Mouse (Mus musculus) heart, adult 2 months (tissue): ENCODE measurements around the gene Tmem125. TPM values are rescaled to one million over a fixed set of nuclear protein-coding genes. Genes with fewer than 3 reads are reported as not detected.

ENCODE experiments used
- DNase-seq, 2 experiments: peaks; one replicate each; pipeline ENCODE4 v3.0.0; 2021
- H3K27ac ChIP-seq: fragments of 200-600 bp; 2 replicates; pipeline ENCODE4 v1.8.1; 2022
- H3K27me3 ChIP-seq: fragments of 200-500 bp; 2 replicates; pipeline ENCODE4 v1.6.1; 2012; ENCODE audit warnings: mild to moderate bottlenecking, low read length, inconsistent platforms, mixed read lengths; ENCODE audit not compliant: control insufficient read depth, insufficient read depth
- H3K36me3 ChIP-seq: fragments of 200-500 bp; 2 replicates; pipeline ENCODE4 v1.6.1; 2012; ENCODE audit warnings: low read length, inconsistent platforms; ENCODE audit not compliant: control insufficient read depth, insufficient read depth
- H3K4me1 ChIP-seq: fragments of 200-500 bp; 2 replicates; pipeline ENCODE4 v1.6.1; 2011; ENCODE audit warnings: low read length; ENCODE audit not compliant: control insufficient read depth, insufficient read depth
- H3K4me3 ChIP-seq: fragments of 200-600 bp; 2 replicates; pipeline ENCODE4 v1.8.1; 2022
- H3K79me2 ChIP-seq: fragments of 200-500 bp; replicated peaks from 2 replicates; pipeline ENCODE4 v1.6.1; 2012; ENCODE audit warnings: mild to moderate bottlenecking, inconsistent platforms, low read length, moderate library complexity, mixed read lengths; ENCODE audit not compliant: control insufficient read depth, insufficient read depth
- H3K9ac ChIP-seq: fragments of 200-500 bp; 2 replicates; pipeline ENCODE4 v1.6.1; 2012; ENCODE audit warnings: low read depth, mild to moderate bottlenecking, control low read depth, inconsistent platforms, low read length, mixed read lengths
- CTCF ChIP-seq: fragments of 200-600 bp; IDR thresholded peaks from 2 replicates; pipeline ENCODE4 v1.8.1; 2022; ENCODE audit warnings: antibody characterized with exemption, mild to moderate bottlenecking, moderate library complexity
- EP300 ChIP-seq: fragments of 200-500 bp; IDR thresholded peaks from 2 replicates; pipeline ENCODE4 v1.6.1; 2011; ENCODE audit warnings: low read depth, low read length, control low read depth; ENCODE audit not compliant: insufficient read depth
- POLR2A ChIP-seq: fragments of 200-500 bp; IDR thresholded peaks from 2 replicates; pipeline ENCODE4 v1.6.1; 2011; ENCODE audit warnings: mild to moderate bottlenecking, low read depth, low read length, control low read depth; ENCODE audit not compliant: insufficient read depth
- whole genome bisulfite sequencing: fragments of 180-500 bp; shearing (Covaris S2); methylation state at CpG from one replicate; pipeline ENCODE4 v1.1.7; 2018; 5-methylcytosine and 5-hydroxymethylcytosine counted together
- intact Hi-C: fragments of 180-260 bp; cut with DNase I; formaldehyde crosslinking; loops from one replicate; pipeline ENCODE4 v1.15.1; 2025
- polyA plus RNA-seq: library from polyadenylated mRNA; depleted of rRNA; stranded (reverse); fragments of >200 nt; gene quantifications from 2 replicates; pipeline ENCODE4 v1.2.3, GENCODE M21; 2012
- total RNA-seq, 2 experiments: library from RNA; stranded (reverse); gene quantifications; 2 replicates each; pipeline ENCODE4 v1.2.3; 2021

Tmem125 gene
- total and polyA plus RNA-seq, 3 experiments = 0.70 TPM; not detected in 2

- TF ChIP-seq EP300 (no peak), CTCF (no peak), POLR2A (no peak)
- 64% methylated on average over 5 of the region's 5 CpGs for WGBS
- Histone ChIP-seq H3K27me3 (no peaks in the 10 kb centered on the region), H3K4me1 (no peaks in the 10 kb centered on the region), H3K9ac (no peak overlapping the region), H3K79me2 (no peaks in the 10 kb centered on the region), H3K36me3 (no peaks in the 10 kb centered on the region), H3K4me3 (no peak overlapping the region), H3K27ac (no peak overlapping the region)
- intact Hi-C loops = no loop called here
- no peak for DNase-seq
Measured at GRCm38 (mm10) chr4:118532663-118533062, 11.2 kb downstream of the Tmem125 start.

DNA sequence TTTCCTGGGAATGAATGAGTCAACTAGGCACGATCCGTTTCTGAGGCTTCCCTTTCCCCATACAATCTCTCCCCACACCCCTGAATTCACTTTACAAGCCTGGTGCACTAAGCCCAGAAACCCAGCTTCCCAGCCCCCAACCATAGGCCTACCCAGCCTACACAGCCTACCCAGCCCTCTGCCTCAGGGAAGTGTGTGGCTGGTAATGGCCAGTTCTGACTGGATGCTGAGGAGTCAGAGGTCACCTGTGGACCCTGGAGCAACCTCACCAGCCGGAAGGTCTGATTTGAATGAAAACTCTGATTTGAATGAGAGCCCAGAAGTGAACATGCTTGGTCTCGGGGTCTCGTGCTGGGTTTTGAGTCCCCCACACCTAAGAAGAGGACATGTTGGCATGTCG, 16.1 kb downstream of the Tmem125 start:
- 79% methylated on average over 6 of the region's 6 CpGs for WGBS
- Histone ChIP-seq H3K9ac (no peak overlapping the region), H3K27me3 (no peaks in the 10 kb centered on the region), H3K36me3 (no peaks in the 10 kb centered on the region), H3K4me3 (no peak overlapping the region), H3K27ac (no peak overlapping the region), H3K79me2 (no peaks in the 10 kb centered on the region), H3K4me1 (no peaks in the 10 kb centered on the region)
- intact Hi-C loops = no loop called here
- TF ChIP-seq POLR2A = no peak
- DNase-seq = no peak

GRCm38 (mm10) chr4:118527335-118527681, 16.5 kb downstream of the Tmem125 start:
- 51% methylated on average over 5 of the region's 5 CpGs for WGBS

GRCm38 (mm10) chr4:118526408-118527334, 17.2 kb downstream of the Tmem125 start, which contains the start of gene 2610528J11Rik:
TSS of gene 2610528J11Rik (plus strand) at chr4:118526999.
- no peaks in the 10 kb centered on the region for H3K36me3 ChIP-seq
- no peaks in the 10 kb centered on the region for H3K27me3 ChIP-seq
- TF ChIP-seq EP300 = no peak
- TF ChIP-seq CTCF = no peak
- no peak for TF ChIP-seq POLR2A
- no peak within 1 kb of the TSS for H3K27ac ChIP-seq
- intact Hi-C loops = no loop called here
- no peak within 1 kb of the TSS for H3K4me3 ChIP-seq
- WGBS = 42% methylated on average over 17 of the region's 17 CpGs
- no peaks in the 10 kb centered on the region for H3K4me1 ChIP-seq
- no peak within 1 kb of the TSS for H3K9ac ChIP-seq
- DNase-seq = no peak
- no peaks in the 10 kb centered on the region for H3K79me2 ChIP-seq

More at GRCm38 (mm10) chr4:118527335-118527681, 16.5 kb downstream of the Tmem125 start:
- Histone ChIP-seq H3K36me3 (no peaks in the 10 kb centered on the region), H3K27ac (no peak overlapping the region), H3K4me1 (no peaks in the 10 kb centered on the region), H3K4me3 (no peak overlapping the region), H3K9ac (no peak overlapping the region), H3K27me3 (no peaks in the 10 kb centered on the region), H3K79me2 (no peaks in the 10 kb centered on the region)
- no peak for DNase-seq
- no peak for TF ChIP-seq POLR2A
- TF ChIP-seq EP300 = no peak
- TF ChIP-seq CTCF = no peak
- intact Hi-C loops = no loop called here

- no peak for DNase-seq
- no peaks in the 10 kb centered on the region for H3K4me1 ChIP-seq
- WGBS = 67% methylated on average over 3 of the region's 3 CpGs
- intact Hi-C loops = no loop called here
- H3K9ac ChIP-seq = no peak overlapping the region
- no peaks in the 10 kb centered on the region for H3K79me2 ChIP-seq
- TF ChIP-seq POLR2A = no peak
- no peak for TF ChIP-seq EP300
- no peak for TF ChIP-seq CTCF
- H3K36me3 ChIP-seq = no peaks in the 10 kb centered on the region
- H3K27ac ChIP-seq = no peak overlapping the region
- no peaks in the 10 kb centered on the region for H3K27me3 ChIP-seq
- no peak overlapping the region for H3K4me3 ChIP-seq
Measured at GRCm38 (mm10) chr4:118525779-118526178, 18.1 kb downstream of the Tmem125 start.

GRCm38 (mm10) chr4:118523976-118524375, 19.9 kb downstream of the Tmem125 start:
- DNase-seq = peak in 1 of 2 experiments; percentile 18
- Histone ChIP-seq H3K79me2 (no peaks in the 10 kb centered on the region), H3K27ac (no peak overlapping the region), H3K27me3 (no peaks in the 10 kb centered on the region), H3K4me3 (no peak overlapping the region), H3K9ac (no peak overlapping the region), H3K4me1 (no peaks in the 10 kb centered on the region), H3K36me3 (no peaks in the 10 kb centered on the region)
- no peak for TF ChIP-seq POLR2A
- TF ChIP-seq EP300 = no peak
- no peak for TF ChIP-seq CTCF
- 55% methylated on average over 7 of the region's 7 CpGs for WGBS
- intact Hi-C loops = no loop called here
